Mouse (Mus musculus) forebrain, embryonic 12.5 days (tissue): ENCODE data around the gene Abcb7. TPM values are rescaled to one million over a fixed set of nuclear protein-coding genes. Genes with fewer than 3 reads are reported as not detected.
"Not testable (repeated sequence)": the region's sequence is repeated elsewhere in the genome, so short reads cannot be mapped to it uniquely, and the experiment has no call there.

Experiments
- ATAC-seq: fragments of 200-750 bp; cut with Nextera tagmentation; 2 replicates; pipeline ENCODE4 v1.8.0; 2017; ENCODE audit warnings: moderate TSS enrichment; ENCODE audit not compliant: low FRiP score
- H3K27ac ChIP-seq: fragments of 300-500 bp; sonication (generic); 2 replicates; pipeline ENCODE4 v1.5.1; 2016; ENCODE audit warnings: mild to moderate bottlenecking
- H3K27me3 ChIP-seq: fragments of 300-500 bp; sonication (generic); 2 replicates; pipeline ENCODE4 v1.6.1; 2016; ENCODE audit warnings: mild to moderate bottlenecking
- H3K36me3 ChIP-seq: fragments of 300-500 bp; sonication (generic); replicated peaks from 2 replicates; pipeline ENCODE4 v1.6.1; 2016; ENCODE audit warnings: mild to moderate bottlenecking
- H3K4me1 ChIP-seq: fragments of 300-500 bp; sonication (generic); 2 replicates; pipeline ENCODE4 v1.6.1; 2016
- H3K4me2 ChIP-seq: fragments of 300-500 bp; sonication (generic); 2 replicates; pipeline ENCODE4 v1.6.1; 2016; ENCODE audit warnings: mild to moderate bottlenecking, moderate library complexity
- H3K4me3 ChIP-seq: fragments of 300-500 bp; sonication (generic); replicated peaks from 2 replicates; pipeline ENCODE4 v1.5.1; 2016; ENCODE audit warnings: mild to moderate bottlenecking
- H3K9ac ChIP-seq: fragments of 300-500 bp; sonication (generic); 2 replicates; pipeline ENCODE4 v1.6.1; 2016; ENCODE audit warnings: mild to moderate bottlenecking
- H3K9me3 ChIP-seq: fragments of 300-500 bp; sonication (generic); 2 replicates; pipeline ENCODE4 v1.6.1; 2016
- WGBS: fragments of 180-500 bp; shearing (Covaris S2); methylation state at CpG from one replicate; pipeline ENCODE4 v1.1.7; 2016; 5-methylcytosine and 5-hydroxymethylcytosine counted together
- polyA plus RNA-seq: library from polyadenylated mRNA; unstranded; fragments of >200 nt; fragmentation: Nextera tagmentation; extraction: Ambion mirVana; gene quantifications from 2 replicates; pipeline ENCODE4 v1.2.1, GENCODE M21; 2016

The Abcb7 gene
- polyA plus RNA-seq, result 14.8 and 17.9 TPM in 2 replicates

DNA sequence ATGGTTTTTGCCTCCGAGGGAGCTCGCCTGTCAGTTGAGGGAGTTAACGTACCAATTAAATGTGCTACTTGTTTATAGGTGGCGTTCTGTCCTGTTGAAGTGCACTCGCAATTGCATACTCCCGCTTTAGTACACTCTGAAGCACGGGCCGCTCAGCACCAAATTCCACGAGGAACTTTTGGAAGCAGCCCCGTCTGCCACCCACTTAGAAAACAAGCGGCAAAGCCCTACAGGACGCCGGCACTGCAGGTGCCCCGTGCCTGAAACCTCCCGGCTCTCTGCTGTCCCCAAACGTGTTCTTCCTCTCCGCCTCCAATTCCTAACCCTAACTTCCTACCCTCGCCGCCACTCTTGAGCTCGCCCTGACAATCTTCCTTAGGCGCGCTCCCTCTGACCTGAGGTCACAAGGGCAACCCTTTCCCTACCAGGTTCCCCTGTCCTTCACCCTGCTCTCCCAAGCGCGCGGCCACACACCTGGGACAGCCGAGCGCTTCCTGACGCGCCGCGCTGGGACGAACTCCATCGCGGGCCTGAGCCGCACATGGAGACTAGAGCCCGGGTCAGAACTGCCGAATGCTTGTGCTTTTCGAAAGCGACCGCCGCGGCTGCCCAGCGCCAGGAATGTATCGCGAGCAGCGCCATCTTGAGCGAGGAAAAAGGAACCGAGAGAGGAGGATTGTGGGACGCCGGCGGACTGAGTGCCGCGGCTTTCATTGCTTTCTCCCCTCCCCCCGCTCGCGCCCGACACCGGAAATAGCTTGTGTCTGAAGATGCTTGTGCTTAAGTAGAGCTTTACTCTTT is at the start of gene Abcb7:
Abcb7 (minus strand) TSS at position 674 of the 801 bp plus-strand sequence.
- Histone ChIP-seq H3K9ac (peak within 1 kb of the TSS; percentile 71), H3K9me3 (no peaks in the 10 kb centered on the region), H3K27me3 (peaks cover 28% of the 10 kb centered on the region), H3K4me3 (peak within 1 kb of the TSS; percentile 57), H3K36me3 (no peaks in the 10 kb centered on the region), H3K4me1 (no peaks in the 10 kb centered on the region), H3K27ac (peak within 1 kb of the TSS; percentile 91), H3K4me2 (peak within 1 kb of the TSS; percentile 48)
- ATAC-seq, result peak; percentile 96
- 22% methylated on average over 58 of the region's 58 CpGs for WGBS

DNA sequence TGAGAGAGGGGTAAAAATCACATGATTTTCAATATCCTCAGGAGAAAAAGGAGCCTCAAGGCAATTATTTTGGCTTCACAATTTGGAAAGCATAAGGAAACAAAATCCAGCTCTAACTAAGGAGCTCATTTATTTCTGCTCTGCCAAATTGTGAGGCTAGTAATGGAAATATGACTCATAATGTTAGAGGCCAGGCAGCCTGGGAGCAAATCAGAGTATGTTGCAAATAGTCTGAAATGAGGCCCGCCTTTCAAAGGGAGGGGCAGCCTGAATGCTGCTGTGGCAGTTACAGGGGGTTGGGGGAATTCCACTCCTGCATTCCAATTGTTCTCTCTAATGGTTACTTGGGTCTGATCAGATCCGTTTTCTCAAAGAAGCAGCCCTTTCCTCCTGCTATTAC is 48.1 kb upstream of the Abcb7 start:
- Histone ChIP-seq H3K27me3 (no peaks in the 10 kb centered on the region), H3K9ac (no peak overlapping the region), H3K27ac (no peak overlapping the region), H3K36me3 (no peaks in the 10 kb centered on the region), H3K4me3 (no peak overlapping the region), H3K9me3 (no peaks in the 10 kb centered on the region), H3K4me1 (no peaks in the 10 kb centered on the region), H3K4me2 (no peak overlapping the region)
- 34% methylated on average over 2 of the region's 2 CpGs for WGBS
- ATAC-seq, result no peak

DNA sequence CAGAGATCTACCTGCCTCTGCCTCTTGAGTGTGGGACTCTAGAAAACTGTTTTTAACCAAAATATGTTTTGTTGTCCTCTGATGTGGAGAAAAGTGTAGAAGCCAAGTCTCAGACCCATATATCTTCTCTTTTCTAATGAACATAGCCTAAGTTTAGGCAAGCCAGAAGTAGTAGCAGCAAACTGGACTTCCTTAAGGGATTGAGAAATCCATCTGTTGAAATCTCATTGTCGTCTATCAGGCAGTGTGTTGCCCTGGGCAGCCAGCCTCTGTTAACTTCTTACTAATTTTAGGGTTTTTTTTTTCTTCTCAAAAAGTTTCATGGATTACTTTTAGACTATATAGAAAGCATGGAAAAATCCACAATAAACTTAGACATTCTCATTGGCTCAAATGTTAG is 38.8 kb upstream of the Abcb7 start:
- H3K27me3 ChIP-seq, result 0 out of 2 replicates have a peak, but pooled peaks cover 2% of the 10 kb centered on the region
- ATAC-seq, result no peak

DNA sequence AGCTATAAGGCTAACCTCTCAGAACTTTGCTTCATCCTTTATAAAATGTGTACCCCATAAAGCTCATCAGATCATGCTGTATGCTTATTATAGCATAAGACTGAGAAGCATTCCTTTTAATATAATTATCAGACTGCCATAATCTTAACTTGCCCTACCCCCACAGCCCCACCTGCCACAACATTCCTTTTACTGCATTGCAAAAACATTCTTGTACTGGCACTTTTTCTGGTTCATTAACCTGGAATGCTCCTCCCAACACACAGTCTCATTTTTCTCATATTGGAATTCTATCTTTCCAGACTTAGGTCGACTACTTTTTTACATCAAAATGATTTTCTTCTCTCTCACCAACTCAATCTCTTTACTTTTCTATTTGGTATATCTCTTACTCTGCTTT is 19.8 kb upstream of the Abcb7 start:
- no peak overlapping the region for H3K4me3 ChIP-seq
- no peaks in the 10 kb centered on the region for H3K36me3 ChIP-seq
- 41% methylated on average over 1 of the region's 1 CpGs for WGBS
- peaks cover 18% of the 10 kb centered on the region for H3K27me3 ChIP-seq
- no peak for ATAC-seq
- H3K27ac ChIP-seq, result no peak overlapping the region
- H3K4me1 ChIP-seq, result no peaks in the 10 kb centered on the region
- no peaks in the 10 kb centered on the region for H3K9me3 ChIP-seq
- H3K9ac ChIP-seq, result no peak overlapping the region
- no peak overlapping the region for H3K4me2 ChIP-seq

More for the DNA sequence above, 38.8 kb upstream of the Abcb7 start:
- no peak overlapping the region for H3K27ac ChIP-seq
- 76% methylated on average over 1 of the region's 1 CpGs for whole genome bisulfite sequencing
- no peak overlapping the region for H3K4me3 ChIP-seq
- no peak overlapping the region for H3K4me2 ChIP-seq
- no peaks in the 10 kb centered on the region for H3K36me3 ChIP-seq
- H3K9ac ChIP-seq, result no peak overlapping the region
- no peaks in the 10 kb centered on the region for H3K4me1 ChIP-seq
- no peaks in the 10 kb centered on the region for H3K9me3 ChIP-seq

DNA sequence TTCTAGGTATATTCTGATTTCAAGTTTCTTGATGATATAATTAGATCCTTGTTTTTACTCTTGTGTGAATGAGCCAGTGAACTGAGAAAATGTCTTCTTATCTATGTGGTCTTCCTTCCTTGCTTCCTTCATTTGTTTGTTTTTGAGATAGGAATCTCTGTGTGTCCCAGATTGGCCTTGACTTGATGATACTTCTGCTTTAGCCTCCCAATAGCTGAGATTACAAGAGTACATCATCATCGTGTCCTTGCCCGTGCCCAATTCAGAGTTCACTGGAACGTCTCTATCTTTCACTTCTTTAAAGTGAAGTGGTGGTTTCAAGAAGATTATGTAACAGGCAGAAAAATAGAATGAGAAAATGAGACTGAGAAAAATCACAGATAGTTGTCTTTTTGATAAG is 14.5 kb upstream of the Abcb7 start:
- no peak overlapping the region for H3K4me2 ChIP-seq
- no peak overlapping the region for H3K9ac ChIP-seq
- no peaks in the 10 kb centered on the region for H3K4me1 ChIP-seq
- no peak for ATAC-seq
- peaks cover 18% of the 10 kb centered on the region for H3K27me3 ChIP-seq
- H3K4me3 ChIP-seq, result no peak overlapping the region
- no peak overlapping the region for H3K27ac ChIP-seq
- no peaks in the 10 kb centered on the region for H3K36me3 ChIP-seq
- no peaks in the 10 kb centered on the region for H3K9me3 ChIP-seq
- WGBS, result 91% methylated on average over 3 of the region's 3 CpGs

DNA sequence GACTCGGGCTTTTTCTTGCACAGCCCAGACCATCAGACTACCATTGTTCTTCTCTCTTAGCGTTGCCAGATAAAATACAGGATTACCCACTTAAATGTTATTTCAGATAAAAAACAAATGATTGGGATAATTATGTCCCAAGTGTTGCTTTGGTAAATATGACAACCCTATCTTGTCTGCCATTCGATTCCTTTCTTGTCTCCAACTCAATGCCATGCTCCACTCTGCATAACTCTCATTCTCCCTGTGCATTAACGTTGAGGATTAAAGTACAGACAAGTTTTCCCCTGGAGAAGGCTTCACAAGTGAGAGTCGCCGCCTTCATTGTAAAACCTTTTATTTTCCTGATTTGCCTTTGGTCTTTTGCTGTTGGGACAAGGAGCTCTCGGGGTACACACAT is 339 bp upstream of the Abcb7 start:
- H3K27me3 ChIP-seq, result peaks cover 31% of the 10 kb centered on the region
- ATAC-seq, result peak; percentile 31; the same call in 1 of the 2 replicates
- peak overlapping the region; percentile 91; the same call in 1 of the 2 replicates for H3K27ac ChIP-seq
- no peaks in the 10 kb centered on the region for H3K9me3 ChIP-seq
- peak overlapping the region; percentile 57 for H3K4me3 ChIP-seq
- WGBS, result 40% methylated on average over 7 of the region's 7 CpGs
- peak overlapping the region; percentile 38 for H3K4me2 ChIP-seq
- no peak overlapping the region for H3K9ac ChIP-seq
- no peaks in the 10 kb centered on the region for H3K36me3 ChIP-seq
- H3K4me1 ChIP-seq, result no peaks in the 10 kb centered on the region

DNA sequence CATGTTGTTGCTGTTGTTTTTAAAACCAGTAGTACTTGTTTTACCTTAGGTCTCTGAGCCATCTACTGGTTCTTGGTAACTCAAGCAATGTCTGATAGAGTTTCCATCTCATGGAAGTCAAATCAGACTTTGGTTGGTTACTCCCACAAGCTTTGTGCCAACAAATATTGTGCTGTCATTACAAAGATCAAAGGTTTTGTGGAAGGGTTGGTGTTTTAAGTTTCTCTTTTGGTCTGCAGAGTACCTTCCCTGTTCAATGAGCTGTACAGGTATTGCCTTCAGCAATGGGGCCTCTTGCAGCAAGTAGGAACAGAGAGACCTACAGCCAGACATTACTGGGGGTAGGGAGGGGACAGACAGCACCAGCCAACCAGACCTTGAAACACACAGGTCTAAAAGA is 5.5 kb downstream of the Abcb7 start:
- H3K4me3 ChIP-seq, result no peak overlapping the region
- H3K27me3 ChIP-seq, result peaks cover 11% of the 10 kb centered on the region; the same call in 1 of the 2 replicates
- H3K36me3 ChIP-seq, result no peaks in the 10 kb centered on the region
- H3K4me1 ChIP-seq, result no peaks in the 10 kb centered on the region
- H3K4me2 ChIP-seq, result no peak overlapping the region
- no peak overlapping the region for H3K9ac ChIP-seq
- H3K9me3 ChIP-seq, result no peaks in the 10 kb centered on the region
- H3K27ac ChIP-seq, result no peak overlapping the region
- no peak for ATAC-seq

DNA sequence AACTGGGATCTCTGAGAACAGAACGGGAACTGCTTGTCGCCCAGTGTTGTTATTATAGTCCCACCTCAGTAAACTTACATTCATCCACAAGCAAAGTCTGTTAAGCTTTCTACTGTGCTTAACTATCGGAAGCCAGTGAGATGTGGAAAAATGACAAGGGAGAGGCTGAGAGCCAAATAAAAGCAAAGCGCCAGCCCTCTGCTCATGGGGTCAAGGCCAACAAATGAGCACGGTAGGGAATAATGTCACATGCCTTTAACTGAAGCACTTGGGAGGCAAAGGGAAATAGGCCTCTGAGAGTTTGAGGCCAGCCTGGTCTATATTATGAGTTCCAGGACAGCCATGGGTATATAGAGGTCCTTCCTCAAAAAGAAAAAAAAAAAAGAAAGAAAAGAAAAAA is 11.2 kb downstream of the Abcb7 start:
- H3K27me3 ChIP-seq, result peaks cover 12% of the 10 kb centered on the region
- 71% methylated on average over 5 of the region's 5 CpGs for WGBS
- H3K4me3 ChIP-seq, result no peak overlapping the region
- H3K9ac ChIP-seq, result no peak overlapping the region
- H3K9me3 ChIP-seq, result no peaks in the 10 kb centered on the region
- H3K4me1 ChIP-seq, result no peaks in the 10 kb centered on the region
- no peaks in the 10 kb centered on the region for H3K36me3 ChIP-seq
- H3K27ac ChIP-seq, result no peak overlapping the region
- H3K4me2 ChIP-seq, result no peak overlapping the region
- no peak for ATAC-seq

DNA sequence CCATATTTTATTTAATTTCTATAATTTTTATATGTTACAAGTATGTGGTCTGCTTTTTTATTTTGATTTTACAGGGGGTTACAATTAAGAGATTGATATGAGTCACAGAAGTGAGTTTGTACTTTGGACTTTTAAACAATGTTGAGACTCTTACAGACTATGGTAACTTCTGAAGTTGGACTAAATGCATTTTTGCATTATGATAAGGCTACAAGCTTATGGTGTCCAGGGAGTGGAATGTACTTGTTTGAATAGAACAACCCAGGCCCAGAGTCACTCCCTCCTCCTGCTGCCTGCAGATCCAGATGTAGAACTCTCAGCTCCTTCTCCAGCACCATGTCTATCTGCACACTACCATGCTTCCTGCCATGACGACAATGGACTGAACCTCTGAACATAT is 12.5 kb downstream of the Abcb7 start:
- Histone ChIP-seq H3K4me1 (no peaks in the 10 kb centered on the region), H3K4me3 (no peak overlapping the region), H3K27ac (no peak overlapping the region), H3K9me3 (no peaks in the 10 kb centered on the region), H3K9ac (no peak overlapping the region), H3K36me3 (no peaks in the 10 kb centered on the region), H3K27me3 (peaks cover 12% of the 10 kb centered on the region), H3K4me2 (no peak overlapping the region)
- no peak for ATAC-seq
- 89% methylated on average over 1 of the region's 1 CpGs for WGBS

DNA sequence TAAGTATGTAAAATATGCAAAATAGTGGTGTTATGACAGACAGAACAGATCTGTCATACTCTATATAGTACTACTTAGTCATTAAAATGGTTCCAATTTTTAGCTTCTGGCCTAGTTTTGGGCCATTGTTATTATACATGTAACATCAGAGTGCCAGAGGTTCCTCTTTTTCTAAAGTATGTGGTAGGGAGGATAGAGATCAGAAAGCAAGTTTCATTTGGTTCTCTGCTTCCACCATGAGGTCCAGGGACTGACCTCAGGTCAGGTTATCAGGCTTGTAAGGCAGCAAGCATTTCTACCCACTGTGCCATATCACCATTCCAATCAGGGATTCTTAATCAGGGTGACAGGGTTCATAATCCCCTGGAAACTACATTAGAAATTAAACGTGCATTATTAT is 16.1 kb downstream of the Abcb7 start:
- Histone ChIP-seq H3K4me3 (no peak overlapping the region), H3K4me1 (no peaks in the 10 kb centered on the region), H3K27me3 (peaks cover 4% of the 10 kb centered on the region; the same call in 1 of the 2 replicates), H3K36me3 (no peaks in the 10 kb centered on the region), H3K27ac (no peak overlapping the region), H3K9me3 (no peaks in the 10 kb centered on the region), H3K9ac (no peak overlapping the region), H3K4me2 (no peak overlapping the region)
- 62% methylated on average over 1 of the region's 1 CpGs for WGBS
- no peak for ATAC-seq

DNA sequence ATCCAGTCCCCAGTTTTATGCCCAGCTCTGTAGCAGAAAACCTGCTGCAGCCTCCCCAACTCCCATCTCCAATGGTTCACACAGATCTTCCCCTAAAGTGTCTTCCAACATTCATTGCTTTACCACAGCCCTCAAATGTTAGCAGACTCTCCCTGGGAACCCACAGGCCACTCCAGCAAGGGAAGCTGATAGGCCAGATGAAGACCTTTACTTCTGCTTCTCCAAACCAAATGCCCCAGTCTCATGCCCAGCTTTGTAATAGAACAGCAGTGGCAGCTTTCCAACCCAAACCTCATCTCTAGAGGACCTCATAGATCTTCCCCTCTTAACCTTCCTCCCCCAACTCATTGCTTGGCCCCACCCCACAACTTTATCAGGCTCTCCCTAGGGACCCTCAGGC is 54.0 kb downstream of the Abcb7 start:
- no peak for ATAC-seq
- Histone ChIP-seq H3K4me1 (no peaks in the 10 kb centered on the region), H3K27me3 (peaks cover 9% of the 10 kb centered on the region; the same call in 1 of the 2 replicates)

DNA sequence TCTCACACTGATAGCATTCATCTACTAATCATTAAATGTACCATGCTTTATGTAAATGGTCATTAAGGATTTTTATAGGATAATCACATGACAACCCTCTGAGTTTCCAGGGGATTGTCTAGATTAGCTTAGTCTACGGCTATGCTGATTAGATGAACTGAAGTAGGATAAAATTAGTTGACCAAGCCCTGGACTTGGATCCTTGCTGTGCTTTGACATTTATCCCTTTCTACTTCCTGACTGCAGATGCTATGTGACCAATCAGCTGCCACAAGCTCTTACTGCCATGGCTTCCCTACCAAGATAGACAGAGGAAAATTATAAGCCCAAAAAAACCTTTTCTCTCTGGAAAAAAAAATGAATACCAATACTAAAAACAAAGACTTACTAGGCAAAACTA is 57.8 kb downstream of the Abcb7 start:
- H3K9me3 ChIP-seq, result no peaks in the 10 kb centered on the region
- peaks cover 9% of the 10 kb centered on the region; the same call in 1 of the 2 replicates for H3K27me3 ChIP-seq
- ATAC-seq, result no peak
- H3K4me3 ChIP-seq, result no peak overlapping the region
- H3K36me3 ChIP-seq, result no peaks in the 10 kb centered on the region
- WGBS, result 73% methylated on average over 1 of the region's 1 CpGs
- no peak overlapping the region for H3K4me2 ChIP-seq
- H3K4me1 ChIP-seq, result no peaks in the 10 kb centered on the region
- H3K9ac ChIP-seq, result no peak overlapping the region
- H3K27ac ChIP-seq, result no peak overlapping the region

More for the DNA sequence above, 54.0 kb downstream of the Abcb7 start:
- Histone ChIP-seq H3K27ac (no peak overlapping the region), H3K4me3 (no peak overlapping the region), H3K36me3 (no peaks in the 10 kb centered on the region), H3K9ac (no peak overlapping the region), H3K9me3 (no peaks in the 10 kb centered on the region), H3K4me2 (no peak overlapping the region)

DNA sequence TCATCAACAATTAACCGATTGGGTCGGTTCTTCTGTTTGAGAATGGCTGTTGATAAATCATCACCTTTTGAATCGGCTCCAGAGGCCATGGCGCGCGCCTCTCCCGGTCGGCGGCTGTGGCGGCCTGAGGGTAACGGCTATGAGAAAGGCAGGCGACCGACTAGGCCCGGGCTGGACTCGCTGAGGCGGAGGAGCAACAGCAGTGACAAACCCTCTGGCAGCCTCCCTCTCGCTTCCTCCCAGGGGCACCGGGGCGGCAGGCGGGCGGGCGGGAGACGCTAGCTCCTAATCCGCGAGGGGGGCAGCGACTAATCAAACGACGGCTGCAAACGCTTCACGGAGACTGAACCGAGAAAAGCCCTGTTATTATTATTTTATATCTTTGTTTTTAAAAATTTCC is 65.5 kb downstream of the Abcb7 start:
- not testable (repeated sequence) for H3K4me3 ChIP-seq, H3K4me1 ChIP-seq, H3K36me3 ChIP-seq, H3K9me3 ChIP-seq, H3K9ac ChIP-seq, ATAC-seq, H3K4me2 ChIP-seq, H3K27ac ChIP-seq, H3K27me3 ChIP-seq
- 93% methylated on average over 25 of the region's 31 CpGs for WGBS
